Mouse (Mus musculus) lung, postnatal 0 days (tissue): ENCODE measurements around the gene Orai3.

Source experiments
- CTCF ChIP-seq: IDR thresholded peaks from 2 replicates; pipeline ENCODE4 v1.5.1; 2016; ENCODE audit warnings: antibody characterized with exemption, mild to moderate bottlenecking
- EP300 ChIP-seq: IDR thresholded peaks from 2 replicates; pipeline ENCODE4 v1.6.1; 2016; ENCODE audit warnings: antibody characterized with exemption, mild to moderate bottlenecking, control low read depth

DNA sequence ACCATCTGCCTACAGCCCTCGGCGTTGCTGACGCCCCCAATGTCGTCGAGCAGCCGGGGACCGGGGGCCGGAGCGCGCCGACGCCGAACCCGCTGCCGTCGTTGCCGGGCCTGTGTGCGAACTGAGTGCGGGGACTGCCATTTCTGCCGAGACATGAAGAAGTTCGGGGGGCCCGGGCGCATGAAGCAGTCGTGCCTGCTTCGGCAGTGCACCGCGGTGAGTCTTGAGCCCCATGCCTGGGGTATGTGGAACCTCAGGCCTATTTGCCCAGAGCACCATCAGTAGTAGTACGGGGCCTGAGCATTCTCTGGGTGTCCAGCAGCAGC is 21.4 kb upstream of the Orai3 start:
- TF ChIP-seq CTCF (no peak), EP300 (no peak)
